Mouse (Mus musculus): ENCODE data around the gene Ppil4.
"Not testable (repeated sequence)": the region's sequence is repeated elsewhere in the genome, so short reads cannot be mapped to it uniquely, and the experiment has no call there.

Ppil4 gene

DNA sequence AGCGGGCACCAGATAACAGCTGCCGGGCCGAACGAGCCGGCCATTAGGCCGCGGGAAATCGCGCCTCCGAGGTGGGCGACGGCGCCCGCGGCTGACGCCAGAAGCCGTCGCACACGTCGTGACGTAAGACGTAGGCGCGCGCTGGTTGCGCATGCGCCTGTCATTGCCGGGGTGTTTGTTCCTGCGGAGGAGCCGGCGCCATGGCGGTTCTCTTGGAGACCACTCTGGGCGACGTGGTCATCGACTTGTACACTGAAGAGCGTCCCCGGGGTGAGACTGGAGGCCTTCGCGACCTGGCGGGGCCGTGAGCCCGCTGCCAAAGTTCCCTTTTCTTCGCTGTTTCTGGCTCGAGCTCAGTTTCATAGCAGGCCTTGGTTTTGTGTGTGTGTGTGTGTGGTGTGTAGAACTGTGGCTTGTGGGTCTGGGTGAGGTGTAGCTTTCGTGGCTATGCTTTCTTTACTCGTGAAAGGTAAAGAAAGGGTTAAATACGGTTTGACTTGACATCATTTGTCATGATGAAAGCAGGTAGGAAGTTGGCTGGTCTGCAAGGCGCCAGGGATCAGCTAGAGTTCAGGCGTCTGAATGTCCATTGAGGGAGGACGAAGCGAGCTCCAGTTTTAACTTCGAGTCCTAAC, at the start of gene Ppil4, which contains the start of gene Ginm1:
Gene Ppil4, plus strand, starts transcription at position 141 of the 635 bp plus-strand sequence.
Gene Ginm1, minus strand, starts transcription at position 74 of the 635 bp plus-strand sequence.
- DNase-seq: peak; percentile 90

DNA sequence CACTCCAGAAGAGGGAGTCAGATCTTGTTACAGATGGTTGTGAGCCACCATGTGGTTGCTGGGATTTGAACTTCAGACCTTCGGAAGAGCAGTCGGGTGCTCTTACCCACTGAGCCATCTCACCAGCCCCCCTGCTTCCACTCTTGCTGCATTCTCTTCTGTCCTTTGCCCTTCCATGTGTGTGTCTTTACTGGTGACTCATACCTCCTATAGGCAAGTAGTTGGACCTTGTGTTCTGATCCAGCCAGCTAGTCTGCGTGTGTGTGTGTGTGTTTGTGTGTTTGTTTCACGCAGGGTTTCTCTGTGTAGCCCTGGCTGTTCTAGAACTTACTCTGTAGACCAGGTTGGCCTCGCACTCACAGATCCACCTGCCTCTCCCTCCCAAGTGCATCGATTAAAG, 47.2 kb upstream of the Ppil4 start:
- not testable (repeated sequence) for DNase-seq

DNA sequence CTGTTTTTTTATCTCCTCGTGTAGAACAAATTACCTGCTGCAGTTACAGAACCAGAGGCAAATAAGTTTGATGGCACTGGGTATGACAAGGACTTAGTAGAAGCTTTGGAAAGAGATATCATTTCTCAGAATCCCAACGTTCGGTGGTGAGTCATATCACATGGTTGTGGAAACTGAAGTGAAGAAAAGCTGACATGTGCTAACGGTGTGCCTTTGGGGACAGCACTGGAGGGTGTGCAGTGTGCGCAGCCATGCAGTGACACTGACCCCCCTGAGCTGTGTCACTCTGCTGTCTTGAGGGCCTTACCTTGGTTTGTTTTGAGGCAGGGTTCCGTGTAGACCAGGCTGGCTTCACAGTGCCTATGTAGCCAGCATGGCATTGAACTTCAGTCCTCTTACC, 43.9 kb upstream of the Ppil4 start:
- DNase-seq: no peak

DNA sequence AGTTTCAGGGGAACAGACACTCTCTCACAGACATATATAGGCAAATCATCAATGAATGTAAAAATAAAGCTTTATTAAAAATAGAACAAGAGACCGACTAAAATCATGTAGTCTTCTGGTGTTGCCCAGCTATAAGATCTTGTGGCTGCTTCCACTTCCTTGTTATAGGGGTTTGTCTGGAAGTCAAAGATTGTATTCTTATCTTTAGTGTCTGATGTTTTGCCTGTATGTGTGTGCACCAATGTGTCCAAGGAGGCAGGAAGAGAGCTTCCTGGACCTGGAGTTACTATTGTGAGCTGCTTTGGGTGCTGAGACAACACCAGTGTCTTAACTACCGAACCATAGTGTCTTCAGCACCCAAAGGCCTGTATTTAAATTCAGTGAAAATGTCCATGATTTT, 35.1 kb upstream of the Ppil4 start:
- no peak for DNase-seq

DNA sequence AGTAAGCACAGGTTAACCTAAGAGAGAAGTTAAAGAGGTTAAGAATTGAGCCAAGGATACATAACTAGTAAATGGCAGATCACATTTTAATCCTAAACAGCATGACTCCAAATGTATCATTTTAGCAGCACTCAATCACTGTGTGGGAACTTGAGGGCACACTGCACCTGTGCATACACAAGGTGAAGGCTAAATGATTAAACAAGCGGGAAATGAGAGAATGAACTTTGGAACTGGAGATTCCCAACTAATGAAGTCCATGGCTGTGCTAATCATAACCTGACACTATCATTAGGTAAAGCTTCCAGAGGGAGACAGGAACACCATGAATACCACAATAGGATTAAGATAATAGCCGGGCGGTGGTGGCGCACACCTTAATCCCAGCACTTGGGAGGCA, 20.3 kb upstream of the Ppil4 start:
- DNase-seq: no peak

DNA sequence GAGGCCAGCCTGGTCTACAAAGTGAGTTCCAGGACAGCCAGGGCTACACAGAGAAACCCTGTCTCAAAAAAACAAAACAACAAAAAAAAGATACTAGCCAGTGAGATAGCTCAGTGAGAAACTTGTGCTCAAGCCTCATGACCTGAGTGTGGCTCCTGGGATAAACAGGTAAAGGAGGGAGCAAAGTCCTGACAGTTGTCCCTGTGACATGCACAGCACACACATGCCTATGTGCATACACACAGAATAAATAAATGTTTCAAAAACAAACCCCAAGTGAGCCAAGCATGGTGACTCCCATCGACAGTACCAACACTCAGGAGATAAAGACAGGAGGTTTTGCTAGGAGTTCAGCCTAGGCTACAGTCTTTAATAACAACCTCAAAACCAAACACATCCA, 19.9 kb upstream of the Ppil4 start:
- no peak for DNase-seq

DNA sequence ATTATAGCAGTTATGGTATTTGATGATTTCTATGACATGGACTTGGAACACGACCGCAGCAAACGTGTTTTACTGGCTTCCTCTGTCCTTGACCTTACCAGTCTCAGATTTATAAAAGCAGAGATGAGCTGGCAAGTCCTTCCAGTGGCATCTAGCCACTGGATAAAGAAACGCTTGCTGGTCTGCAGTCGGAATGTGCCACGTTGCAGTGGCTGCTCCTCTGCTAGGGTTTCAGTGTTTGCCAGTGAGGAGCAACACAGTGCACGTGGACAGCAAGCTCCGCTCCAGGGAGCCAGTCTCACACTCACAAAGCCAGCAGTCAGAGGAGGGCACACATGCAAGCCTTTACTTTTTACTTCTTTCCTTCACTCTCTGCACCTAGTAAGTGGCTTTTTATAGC, 17.3 kb upstream of the Ppil4 start:
- DNase-seq: no peak

DNA sequence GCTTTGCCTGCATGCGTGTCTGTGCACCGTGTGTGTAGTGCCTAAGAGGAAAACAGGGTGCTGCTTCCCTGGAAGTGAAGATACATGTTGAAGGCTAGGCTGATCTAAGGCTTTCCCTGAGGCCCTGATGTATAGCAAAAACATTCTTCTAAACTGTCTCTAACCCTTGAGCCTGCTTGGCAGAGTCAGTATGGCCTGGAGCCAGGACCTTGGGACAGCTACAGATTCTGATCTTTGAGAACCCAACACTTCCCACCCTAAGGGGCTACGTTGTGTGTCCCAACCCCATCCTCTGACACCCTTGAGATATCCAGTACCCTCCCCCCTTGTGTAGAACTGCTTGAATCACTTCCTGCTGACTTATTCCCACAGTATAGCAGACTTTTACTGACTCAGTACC, 14.3 kb upstream of the Ppil4 start:
- DNase-seq: no peak

DNA sequence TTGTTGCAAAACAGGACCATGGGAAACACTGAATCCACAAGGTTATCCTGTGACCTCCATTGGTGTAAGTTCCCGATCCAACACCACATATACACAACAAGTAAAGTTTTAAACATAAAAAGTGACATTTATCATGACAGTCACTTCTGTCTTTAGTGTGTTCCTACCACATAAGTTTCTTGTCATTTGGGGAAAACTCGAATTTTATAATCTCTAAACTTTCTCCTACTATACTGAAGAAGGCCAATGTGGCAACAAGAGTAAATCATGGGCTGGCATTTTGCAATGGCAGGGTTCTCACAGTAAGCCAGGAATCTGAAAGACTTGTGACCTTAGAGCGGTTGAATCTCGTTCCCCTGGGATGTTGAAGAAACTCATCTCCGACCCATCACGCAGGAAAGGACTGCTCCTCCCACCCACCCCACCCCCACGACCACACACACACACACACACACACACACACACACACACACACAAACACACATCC, 12.9 kb upstream of the Ppil4 start:
- no peak for DNase-seq

DNA sequence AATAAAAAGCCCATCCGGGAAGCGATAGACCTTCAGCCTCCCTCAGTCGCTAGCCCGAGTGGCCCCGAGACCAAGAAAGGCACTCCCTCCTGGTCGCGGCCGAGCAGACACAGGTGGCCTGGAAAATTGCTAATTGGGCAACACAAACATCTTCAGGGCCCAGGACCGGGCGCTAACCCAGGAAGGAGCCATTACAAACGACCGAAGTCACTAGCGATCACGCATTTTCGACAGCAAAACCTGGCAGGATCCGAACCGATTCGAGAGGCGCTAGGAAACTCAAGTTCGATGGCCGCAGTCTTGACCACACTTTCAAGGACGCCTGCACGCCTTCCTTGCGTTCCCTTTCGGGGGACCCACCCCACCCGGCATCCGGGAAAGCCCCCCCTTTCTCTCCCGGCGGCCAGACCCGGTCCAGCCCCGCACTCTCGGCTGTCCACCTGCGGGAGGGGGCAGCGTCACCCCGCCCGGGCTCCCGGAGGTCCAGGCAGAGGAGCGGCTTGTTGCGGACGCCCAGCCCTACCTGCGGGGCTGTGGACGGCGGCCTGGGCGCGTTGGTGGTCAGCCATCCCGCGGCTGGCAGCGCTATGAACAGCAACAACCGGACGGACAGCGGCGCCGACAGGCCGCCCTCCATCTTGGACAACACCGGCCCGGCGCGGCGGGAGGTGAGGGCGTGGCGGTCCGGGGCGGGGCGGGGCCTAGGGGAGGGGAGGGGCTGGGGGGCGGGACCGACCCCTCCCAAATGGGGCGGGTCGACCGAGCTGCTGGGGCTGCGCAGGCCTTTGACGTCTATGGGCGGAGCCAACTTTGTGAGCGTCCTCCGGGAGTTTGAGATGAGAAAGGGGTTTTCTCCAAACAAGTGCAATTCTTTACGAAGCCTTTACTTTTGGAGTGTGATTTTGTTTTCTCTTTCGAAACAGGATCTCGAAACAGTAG, 12.2 kb upstream of the Ppil4 start:
- peak; percentile 92 for DNase-seq

DNA sequence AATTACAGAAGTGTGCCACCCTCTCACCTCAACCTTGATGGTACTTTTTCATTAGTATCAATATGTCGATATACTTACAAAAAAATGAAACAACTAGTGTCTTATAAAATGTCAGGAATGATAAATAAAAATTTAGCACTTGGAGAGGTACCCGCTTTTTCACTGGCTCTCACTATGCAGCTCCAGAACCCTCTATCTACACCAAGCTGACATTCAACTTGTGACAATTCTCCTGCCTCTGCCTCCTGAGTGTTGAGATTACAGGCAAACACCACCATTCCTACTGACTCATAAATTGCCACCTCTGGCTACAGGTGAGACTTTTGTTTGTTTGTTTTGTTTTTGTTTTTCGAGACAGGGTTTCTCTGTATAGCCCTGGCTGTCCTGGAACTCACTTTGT, 11.5 kb upstream of the Ppil4 start:
- no peak for DNase-seq

DNA sequence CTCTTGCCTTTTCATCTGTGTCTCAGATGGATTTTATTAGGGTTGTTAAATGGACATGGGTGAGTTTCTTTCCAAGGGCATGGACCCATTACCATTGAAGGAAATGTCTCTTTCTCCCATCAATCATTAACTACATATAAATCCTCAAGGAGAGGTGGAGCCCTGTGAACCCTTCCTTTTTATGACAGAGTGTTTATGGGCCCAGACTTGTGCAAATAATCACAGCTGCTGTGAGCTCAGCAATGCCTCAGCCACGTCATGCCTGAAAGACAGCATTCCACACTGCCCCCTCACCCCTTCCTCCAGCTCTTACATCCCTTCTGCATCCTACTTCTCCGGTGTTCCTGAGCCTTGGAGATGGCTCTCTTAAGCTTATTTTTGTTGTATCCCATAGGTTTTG, 5.4 kb upstream of the Ppil4 start:
- no peak for DNase-seq

DNA sequence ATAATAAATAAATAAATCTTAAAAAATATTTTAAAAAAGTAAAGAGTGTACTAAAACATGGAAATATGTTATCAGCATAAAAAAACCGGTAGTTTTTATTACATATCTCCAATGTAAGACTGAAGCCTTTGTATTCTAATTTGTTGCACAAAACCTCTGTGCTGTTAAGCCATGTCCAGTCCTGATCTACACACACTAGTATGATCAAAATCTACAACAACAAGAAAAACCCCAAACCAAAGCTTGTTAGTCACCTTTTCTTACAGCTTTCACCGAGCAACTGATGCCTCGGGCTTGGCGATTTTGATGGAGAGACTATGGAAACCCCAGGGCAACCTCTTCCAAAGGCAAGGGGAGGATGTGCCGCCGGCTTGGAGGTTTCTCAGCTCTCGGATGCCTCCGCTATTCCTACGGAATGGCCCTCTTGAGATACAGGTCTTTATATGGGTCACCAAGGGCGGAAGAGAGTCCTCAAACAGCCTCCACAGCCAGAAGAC, 389 bp upstream of the Ppil4 start:
- no peak for DNase-seq

DNA sequence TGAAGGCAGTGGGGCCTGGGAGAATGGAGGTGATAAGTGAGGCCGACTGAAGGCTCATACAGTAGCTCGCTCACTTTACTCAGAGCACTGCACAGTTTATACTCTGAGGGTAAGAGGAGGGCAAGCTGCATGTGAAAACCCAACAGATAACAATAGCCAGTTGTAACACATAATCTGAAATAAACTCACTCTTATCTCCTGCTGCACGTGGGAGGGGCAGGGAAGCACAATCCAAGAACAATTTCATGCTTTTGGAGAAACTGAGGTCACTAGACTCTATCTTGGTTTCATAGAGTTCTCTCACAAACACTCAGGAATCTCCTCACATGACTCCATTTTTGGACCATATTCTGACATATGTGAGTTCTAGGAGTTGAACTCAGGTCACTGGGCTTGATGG, 8.6 kb downstream of the Ppil4 start:
- DNase-seq: no peak

DNA sequence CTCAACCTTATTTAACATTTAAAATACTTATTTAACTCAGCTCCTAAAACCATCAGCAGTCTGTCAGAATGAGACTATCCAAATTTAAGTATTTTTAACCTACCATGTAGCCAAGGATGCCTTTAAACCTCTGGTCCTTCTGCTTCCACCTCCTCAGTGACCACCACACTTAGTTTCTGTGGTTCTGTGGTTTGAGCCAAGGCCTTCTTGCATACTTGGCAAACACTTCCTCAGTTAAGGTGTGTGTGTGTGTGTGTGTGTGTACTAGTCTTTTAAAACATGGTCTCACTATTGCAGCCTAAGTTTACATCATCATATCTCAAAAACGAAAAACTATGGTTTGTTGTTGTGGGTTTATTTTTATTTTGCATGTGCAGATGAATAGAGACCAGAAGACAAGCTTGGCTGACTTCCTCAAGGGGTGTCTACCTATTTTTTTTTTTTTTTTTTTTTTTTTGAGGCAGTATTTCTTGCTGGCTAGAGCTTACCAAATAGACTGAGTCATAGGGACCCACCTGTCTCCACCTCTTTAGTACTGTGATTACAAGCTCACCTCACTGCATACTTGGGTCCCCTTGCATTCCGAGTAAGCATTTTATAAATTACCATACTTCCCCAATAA, 9.9 kb downstream of the Ppil4 start:
- no peak for DNase-seq

DNA sequence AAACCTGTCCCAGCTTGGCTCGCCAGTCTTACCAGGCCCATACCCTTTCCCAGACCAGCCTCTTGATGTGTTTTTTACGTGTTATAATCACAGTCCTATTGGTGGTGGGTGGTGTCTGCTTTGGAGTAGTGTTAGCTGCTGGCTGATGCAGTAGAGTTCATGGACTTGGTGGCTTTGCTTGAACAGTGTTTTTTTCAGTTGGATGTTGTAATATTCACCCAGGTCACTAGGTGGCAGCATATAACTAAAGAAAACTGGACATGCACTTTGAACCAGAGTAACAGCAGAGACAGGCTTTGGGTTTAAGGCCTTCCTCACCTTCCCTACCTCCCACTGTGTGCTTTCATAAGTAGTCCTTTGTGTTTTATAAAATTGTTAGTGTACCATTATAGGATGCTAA, 17.2 kb downstream of the Ppil4 start:
- peak; percentile 66 for DNase-seq

DNA sequence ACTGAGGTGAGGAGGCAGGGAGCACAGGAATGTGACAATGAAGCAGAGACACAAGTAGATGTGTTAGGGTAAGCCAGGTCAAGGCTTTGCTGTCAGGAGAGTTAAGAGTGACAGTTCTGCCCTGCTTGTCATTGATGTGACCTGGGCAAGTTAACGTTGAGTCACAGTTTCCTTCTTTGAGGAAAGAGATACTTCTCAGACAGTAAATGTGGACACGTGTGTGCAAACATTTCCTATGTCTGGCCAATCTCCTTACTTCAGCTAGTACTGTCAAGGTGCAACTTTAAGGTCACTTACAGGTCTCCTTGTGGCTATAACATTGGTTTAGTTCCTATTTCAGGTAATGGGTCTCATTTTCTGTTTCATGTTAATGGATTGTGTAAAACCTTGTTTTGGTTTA, 23.8 kb downstream of the Ppil4 start:
- DNase-seq: no peak

DNA sequence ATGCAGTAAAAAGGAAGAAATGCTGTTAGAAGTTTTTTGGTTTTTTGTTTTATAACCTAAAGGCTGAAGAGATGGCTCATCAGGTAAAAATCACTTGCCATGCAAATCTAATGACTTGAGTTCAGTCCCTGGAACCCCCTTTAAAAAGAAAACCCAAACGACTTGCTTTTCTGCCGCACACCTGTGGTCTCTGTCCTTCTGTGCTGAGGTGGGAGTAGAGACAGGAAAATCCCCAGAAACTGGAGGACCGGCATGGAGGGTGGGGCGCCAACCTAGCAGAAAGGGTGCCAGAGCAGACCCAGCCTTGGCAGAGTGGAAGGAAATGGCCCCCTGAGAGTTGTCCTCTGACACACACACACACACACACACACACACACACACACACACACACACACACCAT, 26.0 kb downstream of the Ppil4 start:
- no peak for DNase-seq

DNA sequence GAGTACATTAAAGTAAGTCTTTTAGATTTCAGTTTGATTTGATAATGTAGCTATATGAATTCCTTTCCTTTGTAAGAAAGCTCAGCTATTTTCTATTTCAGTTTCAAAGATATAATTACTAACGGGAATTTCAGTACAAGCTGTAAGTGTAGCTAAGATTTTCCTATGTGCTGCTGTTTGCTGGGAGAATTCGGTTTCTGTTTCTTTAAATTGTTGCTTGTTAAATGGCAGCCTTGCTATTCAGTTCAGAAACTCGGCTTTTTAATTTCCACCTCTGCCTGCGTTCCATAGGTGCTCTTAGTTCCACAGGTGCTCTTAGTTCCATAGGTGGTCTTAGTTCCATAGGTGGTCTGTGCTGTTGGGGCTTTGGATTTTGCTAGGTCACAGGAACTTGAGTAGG, 26.5 kb downstream of the Ppil4 start:
- DNase-seq: no peak

DNA sequence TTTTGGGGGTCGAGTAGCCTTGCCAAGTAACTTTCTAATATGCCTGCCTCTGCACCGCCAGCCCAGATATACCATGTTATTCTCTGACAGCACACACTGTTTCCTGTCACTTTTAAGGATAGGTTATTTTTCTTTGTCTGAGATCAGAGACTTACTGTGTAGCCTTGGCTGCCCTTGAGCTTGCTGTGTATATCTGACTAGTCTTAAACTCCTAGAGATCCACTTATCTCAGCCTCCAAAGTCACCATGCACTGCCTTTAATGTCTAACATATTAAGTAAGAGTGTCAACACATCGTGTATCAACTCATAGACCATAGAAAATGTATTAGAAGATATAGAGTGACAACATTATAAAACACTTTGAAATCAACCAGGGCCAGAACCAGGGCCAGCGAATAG, 26.9 kb downstream of the Ppil4 start:
- DNase-seq: no peak

DNA sequence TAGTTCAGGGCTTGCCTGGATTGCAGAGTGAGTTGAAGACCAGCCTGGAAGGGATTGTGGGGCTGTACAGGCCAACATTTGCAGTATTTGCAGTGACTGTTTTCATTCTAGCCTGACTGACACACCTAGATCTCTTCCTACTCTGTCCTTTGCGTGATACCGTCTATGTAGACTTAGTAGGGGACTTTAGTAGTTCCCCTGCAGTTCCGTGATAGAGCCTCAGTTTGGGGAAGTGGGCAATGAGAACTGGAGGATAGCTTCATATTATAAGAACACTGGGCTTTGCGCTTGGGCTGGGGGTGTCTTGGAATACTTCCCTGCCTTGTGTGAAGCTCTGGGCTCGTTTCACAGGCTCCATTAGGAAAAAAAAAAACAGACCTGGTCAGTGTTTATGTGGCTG, 27.5 kb downstream of the Ppil4 start:
- DNase-seq: no peak

DNA sequence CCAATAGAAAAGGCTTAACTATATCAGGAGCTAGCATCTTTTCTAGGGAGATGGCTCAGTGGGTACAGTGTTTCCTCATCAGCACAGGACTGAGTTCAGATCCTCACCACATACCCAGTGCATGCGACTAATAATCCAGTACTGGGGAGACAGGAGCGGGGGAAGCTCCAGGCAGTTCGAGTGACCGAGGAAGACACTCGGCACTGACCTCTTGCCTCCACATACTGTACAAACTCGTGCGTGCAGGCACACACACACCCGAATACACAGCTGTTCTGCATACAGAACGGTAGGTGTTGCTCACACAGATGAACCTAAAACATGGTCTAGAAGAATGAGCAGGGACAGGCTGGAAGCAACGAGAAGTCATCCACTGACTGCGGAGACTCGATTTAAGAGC, 29.3 kb downstream of the Ppil4 start:
- no peak for DNase-seq

DNA sequence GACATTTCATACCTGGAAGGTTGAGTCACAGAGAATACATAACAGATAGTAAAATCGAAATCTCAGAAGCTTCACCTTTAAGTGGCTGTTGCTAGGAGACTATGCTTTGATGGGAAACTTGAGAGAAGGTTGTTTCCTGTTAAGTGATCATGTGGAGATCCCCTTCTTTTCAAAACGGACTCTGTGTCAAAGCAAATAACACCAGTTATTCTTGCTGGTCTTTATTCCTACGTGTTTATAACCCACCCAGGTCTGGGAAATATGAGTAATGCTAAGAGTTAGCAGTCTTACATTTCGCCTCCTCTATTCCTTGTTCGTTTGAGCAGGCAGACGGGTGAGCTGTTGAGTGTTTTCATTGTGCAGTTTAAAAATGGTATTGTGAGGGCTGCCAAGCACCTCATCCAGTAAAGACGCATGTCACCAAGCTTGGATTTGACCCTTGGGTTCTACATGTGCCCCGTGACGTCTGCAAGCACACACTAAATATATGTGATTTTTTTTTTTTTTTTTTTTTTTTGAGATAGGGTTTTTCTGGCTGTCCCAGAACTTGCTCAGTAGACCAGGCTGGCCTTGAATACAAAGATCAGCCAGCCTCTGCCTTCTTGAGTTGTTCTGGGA, 32.1 kb downstream of the Ppil4 start:
- no peak for DNase-seq
